Mouse (Mus musculus) testis, adult 2 months (tissue): Measurements from ENCODE around the gene Exosc2.

Experiments used
- CTCF ChIP-seq: fragments of 200-500 bp; IDR thresholded peaks from 2 replicates; pipeline ENCODE4 v1.5.1; 2012; ENCODE audit warnings: low read depth, mild to moderate bottlenecking, inconsistent platforms, low read length, moderate library complexity; ENCODE audit not compliant: control insufficient read depth, insufficient read depth, insufficient replicate concordance
- POLR2A ChIP-seq: fragments of 200-500 bp; IDR thresholded peaks from 2 replicates; pipeline ENCODE4 v1.6.1; 2012; ENCODE audit warnings: low read depth, mild to moderate bottlenecking, inconsistent platforms, low read length, moderate library complexity; ENCODE audit not compliant: control insufficient read depth

DNA sequence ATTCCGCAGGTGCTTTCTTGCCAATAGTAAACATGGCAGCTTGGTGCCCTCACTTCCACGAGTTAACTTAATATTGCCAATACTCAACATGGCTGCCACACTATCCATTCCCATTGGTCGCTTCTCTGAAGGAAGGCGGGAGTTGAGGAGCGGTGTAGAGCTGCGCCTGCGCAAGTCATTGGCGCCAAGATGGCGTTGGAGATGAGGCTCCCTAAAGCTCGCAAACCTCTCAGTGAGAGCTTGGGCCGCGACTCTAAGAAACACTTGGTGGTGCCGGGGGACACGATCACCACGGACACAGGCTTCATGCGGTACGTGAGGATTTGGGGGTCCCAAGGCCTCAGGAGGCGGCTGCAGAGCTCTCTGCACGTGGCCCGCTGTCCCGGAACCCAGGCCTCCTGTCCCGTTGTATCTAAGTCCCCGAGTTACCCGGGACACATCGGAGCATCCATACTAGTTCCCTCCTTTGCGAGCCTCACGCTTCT, at the start of gene Exosc2:
- TF ChIP-seq POLR2A (peak; percentile 98), CTCF (no peak)
